Mouse (Mus musculus) ZHBTc4 (cell line): ENCODE data around the gene Sh3glb1.

Experiments
- DNase-seq: peaks from one replicate; pipeline ENCODE4 v3.0.0-alpha.2; 2011; ENCODE audit warnings: low read depth, low spot score

Gene Sh3glb1

DNA sequence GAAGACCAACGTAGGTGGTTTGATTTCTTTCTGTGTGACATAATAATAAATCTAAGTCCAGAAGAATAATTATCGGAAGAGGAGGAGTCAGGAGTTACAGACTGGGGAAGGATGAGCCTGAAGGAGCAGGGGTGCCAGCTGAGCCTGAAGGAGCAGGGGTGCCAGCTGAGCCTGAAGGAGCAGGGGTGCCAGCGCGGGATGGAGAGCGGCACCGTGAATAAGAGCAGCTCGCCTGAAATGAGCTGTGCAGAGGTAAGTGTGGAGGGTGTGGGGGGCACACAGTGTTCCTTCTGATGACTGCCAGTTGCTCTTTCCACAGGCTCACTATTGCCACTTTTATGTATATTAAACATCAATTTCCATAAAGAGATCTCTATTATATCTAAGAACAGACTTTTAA is 5.1 kb downstream of the Sh3glb1 start:
- DNase-seq, result no peak

DNA sequence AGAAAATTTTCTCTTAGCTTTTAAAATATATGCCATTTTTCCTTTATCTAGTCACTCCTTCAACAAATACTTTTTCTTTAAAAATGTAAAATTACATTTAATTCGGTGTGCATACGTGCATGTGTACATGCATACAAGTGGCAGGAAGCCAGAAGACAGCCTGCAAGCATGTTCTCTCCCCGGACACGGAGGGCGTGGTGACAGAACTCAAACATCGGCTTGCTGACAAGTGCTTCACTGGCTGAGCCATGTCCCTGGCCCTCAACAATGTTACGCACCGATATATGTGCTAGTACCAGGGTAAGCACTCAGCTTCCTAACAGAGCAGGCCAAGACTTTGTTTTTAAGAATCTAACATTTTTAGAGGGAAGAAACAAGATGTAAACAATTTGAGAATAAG is 5.5 kb downstream of the Sh3glb1 start:
- no peak for DNase-seq

DNA sequence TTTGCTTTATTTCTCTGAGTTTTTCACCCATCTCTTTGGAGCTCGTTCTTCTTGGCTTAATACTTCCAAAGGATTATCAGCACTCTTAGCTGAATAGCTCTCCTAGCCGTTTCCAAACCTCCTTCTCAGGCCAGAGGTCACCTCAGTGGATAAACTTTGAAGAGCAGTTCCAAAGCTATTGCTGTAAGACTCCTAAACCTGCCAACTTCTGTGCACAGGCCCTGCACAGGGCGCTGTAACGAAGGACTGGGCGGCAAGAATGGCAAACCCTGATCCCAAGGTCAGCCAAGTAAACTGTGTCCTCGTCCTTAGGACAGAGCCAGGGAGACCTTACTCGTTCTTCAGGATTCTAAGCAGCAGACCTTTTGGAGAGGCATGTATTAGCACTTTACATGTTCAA is 6.0 kb downstream of the Sh3glb1 start:
- DNase-seq, result no peak

DNA sequence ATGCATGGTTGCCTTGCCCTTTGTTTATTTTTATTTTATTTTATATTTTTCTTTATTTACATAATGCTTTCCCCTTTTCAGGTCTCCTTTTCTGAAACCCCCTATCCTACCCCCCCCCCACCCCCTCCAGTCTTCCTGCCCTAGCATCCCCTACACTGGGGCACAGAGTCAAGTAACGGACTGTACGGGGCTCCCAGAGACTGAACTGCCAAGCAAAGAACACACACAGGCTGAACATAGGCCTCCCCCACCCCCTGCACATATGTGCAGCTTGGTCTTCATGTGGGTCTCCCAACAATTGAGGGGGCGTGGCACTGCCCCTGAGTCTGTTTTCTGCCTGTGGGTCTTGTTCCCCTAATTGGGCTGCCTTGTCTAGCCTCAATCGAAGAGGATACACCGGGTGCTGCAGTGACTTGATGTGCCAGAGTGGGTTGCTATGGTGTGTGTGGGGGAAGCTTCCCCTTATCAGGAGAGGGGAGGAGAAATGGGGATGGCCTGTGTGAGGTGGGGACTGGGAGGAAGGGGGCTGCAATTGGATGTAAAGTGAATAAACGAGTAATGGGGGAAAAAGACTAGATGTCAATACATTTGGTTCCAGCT is 8.4 kb downstream of the Sh3glb1 start:
- DNase-seq, result no peak

DNA sequence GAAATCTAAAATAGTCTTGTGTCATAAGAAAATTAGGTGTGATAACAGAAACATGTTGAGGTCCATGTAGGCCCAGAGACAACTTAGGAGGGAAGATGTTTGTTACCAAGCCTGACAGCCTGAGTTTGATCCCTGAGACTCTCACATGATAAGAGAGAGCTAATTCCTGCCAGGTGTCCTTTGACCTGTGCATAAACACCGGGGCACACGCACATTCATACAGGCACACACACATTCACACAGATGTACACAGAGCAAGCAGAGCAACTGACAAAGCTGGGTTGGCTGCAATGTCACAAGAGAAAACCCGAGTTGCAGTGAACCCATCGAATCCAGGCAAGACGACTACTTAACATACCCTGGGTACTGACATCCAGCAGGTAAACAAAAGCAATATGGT is 11.5 kb downstream of the Sh3glb1 start:
- DNase-seq, result no peak

DNA sequence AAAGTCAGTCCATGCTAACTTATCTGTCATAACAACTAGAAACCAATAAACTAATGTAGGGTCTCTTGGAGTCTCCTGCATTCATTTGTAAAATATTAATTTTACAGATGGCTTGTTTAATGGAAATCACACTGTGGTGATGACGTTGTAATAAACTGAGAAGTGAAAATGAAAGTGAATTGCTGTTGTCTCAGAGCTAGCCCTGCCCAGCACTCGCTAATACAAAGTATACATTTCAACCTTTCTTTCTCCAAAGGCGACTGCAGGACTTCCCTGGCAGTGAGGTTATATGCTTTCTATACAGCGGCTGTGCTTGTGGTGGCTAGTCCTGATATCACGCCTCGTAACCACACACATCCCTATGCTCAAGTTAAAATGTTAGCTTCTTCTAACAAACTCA is 16.2 kb downstream of the Sh3glb1 start:
- DNase-seq, result no peak

DNA sequence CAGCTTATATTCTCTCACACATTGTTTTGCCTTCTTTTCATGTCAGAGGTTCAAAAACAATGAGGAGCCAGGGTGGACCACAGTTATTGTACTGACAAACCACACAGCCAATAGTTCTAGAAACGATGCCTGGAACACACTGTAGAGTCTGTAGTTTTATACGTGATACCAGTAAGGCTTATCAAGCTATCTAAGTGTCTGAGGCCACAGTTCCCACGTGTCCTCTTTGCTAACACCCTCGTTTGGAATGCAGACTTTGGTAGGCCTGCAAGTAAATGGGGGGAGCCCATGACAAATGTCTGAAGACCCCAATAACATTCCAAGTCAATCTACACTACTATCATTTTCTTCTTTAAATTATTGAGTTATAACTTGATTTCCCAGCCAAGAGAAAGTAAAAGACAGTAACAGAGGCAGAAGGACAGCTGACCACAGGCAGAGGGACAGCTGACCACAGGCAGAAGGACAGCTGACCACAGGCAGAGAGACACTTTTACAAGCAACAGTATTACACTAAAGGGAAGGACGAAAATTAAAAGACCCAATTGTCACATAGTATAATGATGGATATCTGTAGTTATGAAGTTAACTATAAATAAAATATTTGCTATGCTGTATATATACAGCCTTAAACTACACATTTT is 21.2 kb downstream of the Sh3glb1 start:
- no peak for DNase-seq

DNA sequence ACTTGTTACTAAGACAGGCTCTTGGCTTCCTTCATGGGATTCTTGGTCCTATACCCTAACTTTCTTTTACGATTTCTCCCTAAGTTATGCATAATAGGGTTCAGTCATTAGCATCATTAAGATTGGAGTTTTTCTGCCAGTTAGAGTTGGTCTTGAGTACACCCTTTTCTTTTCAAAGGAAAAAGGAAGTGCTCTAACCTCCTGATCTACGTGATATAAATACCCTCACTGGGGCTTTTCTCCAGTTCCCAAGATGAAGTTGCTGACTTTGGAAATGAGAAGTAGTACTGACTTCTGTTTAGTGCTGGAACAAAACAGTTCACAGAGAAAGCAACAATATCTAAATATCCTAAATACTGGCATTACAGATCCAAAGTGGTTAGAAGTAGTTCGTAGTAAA is 22.2 kb downstream of the Sh3glb1 start:
- DNase-seq, result no peak

DNA sequence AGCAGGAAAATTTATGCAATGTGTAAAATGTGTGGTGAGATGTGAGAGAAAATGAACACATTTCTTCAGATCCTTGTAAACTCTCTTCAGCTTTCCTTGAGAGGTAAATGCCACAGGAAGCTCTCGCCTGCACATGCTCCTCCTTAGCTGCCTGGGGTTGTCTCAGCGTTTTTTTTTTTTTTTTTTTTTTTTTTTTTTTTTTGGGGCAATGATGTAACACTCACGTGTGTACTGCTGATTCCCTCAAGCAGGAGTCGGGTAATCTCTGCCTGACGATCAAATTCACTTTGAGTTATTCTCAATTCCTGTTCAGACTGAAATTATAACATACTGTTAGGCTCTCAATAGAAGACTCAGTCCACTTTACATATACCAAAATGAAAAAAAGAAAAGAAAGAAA is 23.0 kb downstream of the Sh3glb1 start:
- DNase-seq, result no peak

DNA sequence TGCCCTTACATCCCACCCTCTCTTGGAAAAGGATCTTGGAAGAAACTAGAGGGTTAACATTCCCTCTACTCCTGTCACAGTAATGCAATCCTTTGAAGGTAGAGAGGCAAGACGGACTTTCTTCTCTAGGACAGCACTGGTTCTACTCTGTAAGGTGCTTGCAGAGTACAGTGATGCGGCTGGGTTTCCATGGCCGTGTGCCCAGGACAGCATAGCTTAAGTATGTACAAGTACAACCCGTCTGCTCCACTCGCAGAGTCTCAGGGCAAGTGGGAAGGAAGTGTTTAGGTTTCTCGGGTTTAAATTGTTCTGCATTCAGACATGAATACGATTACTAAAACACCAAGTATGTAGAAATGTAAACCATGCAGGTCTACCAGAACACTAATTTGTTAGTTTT is 25.2 kb downstream of the Sh3glb1 start:
- no peak for DNase-seq

DNA sequence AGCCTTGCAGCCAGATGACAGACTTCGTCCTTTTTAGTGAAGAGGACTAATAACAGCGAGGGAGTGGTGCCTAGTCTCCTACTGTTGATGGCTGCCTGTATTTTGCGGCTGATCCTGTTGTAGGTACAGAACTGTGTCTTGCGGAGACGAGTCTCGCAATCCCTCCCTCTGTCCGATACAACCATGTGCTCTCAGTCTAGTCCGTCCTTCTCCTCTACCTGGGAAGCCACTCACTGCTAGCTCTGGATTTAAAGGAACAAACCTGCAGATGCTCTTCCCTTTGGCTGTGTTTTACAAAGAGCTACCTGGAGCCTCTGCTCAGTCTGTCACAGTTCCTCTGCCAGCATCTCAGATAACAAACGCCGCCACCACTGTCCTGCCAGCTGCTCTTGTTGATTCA is 26.1 kb downstream of the Sh3glb1 start:
- DNase-seq, result no peak

DNA sequence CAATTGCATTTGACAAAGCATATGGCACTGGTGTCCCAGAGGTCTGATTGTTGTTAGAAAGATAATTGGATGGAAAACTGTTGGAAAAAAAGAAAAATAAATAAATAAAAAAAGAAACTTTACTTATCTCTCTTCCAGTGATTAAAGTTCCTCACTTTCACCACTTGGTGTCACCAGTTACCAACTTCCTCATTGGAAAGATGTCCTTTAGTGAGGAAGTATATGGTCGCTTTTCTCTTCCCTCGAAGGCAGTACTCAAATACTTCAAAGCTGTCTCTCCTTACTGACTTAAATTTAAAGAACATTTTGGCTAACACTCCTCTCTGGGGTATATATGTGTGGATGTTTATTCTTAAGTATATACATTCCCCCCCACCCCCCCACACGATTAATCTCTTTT is 28.1 kb downstream of the Sh3glb1 start:
- peak; percentile 50 for DNase-seq

DNA sequence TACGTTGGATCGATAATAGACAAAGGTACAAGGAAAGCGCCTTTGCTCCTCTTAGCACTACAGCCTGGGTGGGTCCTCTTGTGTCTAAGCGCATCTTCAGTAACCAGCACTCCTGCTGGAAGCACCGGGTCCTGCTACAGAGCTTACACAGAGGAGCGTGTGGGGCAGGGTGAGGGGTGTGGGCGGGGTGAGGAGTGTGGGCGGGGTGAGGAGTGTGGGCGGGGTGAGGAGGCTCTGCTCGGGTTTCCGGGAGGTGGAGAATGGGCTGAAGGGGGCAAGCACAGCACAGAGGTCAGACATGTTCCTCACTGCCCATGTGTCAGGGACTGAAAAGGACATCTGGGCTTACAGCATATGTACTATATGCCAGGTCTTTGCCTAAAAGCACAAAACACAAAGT is 30.9 kb downstream of the Sh3glb1 start:
- peak; percentile 94 for DNase-seq

DNA sequence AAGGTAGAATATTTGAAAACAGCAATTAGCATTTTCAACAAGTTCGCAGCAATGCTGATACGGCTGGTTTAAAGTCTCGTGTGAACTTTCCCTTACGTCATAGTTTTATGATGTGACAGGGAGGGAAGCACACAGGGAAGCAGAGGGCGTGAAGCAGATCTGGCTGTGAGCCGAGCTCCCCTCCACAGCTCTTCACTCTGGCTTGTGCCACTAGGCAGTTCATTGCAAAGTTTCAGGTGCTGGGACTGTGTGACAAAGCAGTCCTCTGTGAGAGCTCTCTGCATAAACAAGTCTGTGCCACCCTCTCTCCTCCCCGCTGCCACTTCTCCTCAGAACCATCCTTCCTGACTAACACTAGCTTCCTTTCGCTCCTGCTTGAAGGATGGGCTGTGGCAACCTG is 31.9 kb downstream of the Sh3glb1 start:
- no peak for DNase-seq

DNA sequence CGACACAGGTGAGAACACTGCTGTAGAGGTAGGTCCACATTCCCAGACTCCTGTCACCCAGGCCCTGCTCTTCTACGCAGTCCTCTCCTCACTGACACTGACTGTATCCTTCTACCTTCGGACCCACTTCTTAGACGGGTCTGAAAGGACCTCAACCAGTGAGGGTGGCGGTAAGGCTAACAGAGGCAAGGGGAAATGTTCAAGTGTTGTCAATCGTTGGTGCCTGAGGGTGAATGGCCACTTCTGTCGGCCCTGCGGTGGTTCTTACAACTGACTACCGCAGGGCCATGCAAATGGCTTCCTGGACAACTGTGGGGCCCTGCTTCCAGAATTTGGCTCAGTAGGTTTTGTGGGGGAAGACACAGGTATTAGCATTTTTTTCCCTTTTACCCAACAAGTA is 32.5 kb downstream of the Sh3glb1 start:
- no peak for DNase-seq

DNA sequence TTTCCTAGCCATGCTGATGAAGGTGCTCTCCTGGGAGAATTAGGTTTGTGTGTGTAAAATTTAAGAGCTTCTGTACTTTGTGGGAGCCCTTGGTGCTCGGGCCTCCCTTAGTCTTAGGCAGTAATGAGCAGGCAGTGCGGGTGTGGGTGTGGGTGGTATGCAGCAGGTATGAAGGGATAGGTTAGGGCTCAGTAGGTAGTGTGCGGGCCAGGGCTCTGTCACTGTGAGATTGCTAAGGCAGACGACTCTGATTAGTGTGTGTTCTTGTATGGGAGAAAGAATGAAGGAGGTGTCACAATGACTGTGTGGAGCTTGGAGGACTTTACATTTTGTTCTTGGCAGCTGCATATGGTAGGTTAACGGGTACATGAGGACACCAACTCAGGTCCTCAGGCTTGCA is 34.0 kb downstream of the Sh3glb1 start:
- no peak for DNase-seq

DNA sequence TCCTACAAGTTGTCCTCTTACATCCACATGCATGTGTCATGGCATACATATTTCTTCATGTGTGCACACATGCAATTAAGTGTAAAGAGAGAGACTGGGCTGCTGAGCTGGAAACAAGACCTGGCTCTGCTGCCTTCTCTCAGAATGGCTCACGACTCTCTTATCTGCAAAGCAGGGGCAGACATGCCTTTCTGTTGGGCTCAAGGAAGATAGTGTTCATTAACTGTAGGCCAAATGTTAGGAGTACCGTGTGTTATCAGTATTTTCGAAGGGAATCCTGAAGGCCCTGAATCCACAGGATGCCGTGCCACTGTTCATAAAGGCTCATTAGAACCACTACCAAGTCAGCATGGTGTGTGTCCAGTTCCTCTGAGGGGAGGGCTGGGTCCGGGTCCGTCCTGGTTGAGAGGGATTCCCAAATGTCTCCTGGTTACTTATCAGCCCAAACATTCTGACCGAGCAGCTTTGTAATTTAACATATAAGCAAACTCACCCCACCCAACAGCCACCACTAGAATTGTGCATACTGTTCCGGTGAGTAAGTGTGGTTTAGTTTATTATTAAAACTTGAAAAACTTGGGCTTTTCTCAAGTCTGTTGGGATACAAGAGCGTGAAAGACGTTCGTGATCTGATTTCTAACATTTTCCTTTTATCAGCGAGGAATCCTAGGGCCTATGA is 36.9 kb downstream of the Sh3glb1 start:
- DNase-seq, result no peak

DNA sequence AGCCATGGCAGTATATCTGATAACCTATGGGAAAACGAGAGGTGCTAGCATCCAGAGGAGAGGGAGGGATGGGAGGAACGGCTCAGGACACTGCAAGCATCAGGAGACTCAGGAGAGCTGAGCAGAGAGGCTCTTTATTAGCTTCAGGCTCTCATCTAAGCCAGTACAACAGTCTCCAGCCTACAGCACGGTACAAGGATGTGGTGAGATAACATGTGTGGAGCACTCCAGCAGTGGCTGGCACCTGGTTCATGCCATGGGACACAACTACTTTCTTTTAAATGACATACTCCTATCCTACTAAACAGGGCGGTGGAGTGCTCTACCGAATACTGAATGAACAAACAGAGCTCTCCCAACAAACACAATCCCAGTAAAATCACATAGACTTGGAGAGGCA is 38.6 kb downstream of the Sh3glb1 start:
- no peak for DNase-seq

DNA sequence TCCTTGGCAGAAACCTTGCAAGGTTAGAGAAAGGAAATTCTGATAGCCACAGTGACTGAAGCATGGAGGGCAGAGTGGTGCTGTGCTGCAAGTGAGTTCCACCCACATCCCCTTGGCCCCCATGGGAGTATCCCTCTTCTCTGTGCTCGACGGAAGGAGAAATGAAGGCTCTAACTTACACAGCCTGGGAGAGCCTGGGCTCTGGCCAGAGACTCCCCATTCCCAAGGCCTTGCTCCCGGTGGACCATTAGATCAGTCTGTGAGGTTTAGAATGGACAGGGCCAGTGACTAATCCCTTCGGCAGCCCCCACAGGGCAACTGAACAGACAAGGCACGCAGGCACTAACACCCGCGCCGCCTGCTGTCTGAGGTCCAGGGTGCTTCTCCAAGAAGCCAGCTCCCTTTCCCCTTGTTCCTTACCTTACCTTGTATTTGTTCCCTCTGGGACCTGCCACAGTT is 40.4 kb downstream of the Sh3glb1 start:
- peak; percentile 37 for DNase-seq

DNA sequence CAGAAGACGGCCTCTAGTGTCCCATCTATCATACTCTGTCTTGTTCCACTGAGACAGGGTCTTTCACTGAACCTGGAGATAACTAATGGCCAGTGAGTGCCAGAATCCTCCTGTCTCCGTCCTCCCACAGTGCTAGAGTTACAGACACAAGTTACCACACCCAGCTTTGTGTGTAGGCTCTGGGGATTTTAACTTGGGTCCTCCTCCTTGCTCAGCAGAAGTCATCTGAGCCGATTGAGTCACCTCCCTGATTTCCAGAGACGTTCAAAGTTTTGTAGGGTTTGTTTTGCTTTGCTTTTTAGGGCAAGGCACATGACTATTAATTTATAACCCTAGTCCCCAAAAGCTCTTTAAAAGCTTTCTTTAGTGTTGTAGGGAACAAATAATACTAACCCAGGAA is 41.0 kb downstream of the Sh3glb1 start:
- no peak for DNase-seq

DNA sequence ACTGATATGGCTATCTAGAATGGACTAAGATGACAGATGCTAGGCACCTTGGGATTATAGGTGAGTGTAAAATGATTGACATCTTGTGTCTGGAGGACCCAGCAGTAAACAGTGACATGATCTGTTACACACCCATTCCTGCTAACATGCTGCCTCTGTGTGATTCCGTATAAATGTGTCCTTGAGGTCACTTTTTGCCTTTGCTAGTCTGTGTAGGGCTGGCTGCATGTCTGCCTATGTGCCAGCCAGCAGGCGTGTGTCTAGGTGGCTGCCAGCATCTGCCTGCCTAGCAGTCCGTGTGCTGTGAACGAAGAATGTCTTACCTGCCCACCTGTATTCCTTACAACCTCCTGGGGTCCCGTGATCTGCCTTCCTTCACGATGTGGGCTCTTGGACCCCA is 42.4 kb downstream of the Sh3glb1 start:
- DNase-seq, result no peak

DNA sequence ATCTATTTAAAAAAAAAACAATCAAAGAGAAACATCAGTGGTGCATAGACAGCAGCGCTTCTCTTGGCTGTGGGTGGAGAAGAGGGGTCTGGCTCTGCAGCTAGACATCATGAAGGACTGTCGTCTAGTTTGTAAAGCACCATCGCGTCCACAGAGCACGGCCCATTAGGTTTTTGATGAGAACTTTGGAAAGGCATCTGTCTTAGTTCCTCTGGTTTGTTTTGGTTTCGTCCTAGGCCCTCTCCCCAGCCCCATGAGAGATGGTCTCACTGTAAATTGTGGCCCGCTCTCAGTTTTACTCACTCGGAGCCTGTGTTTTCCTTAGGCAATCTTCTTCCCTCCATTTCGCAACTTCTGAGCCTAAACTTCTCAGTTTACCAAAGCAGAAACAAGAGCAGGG is 43.9 kb downstream of the Sh3glb1 start:
- DNase-seq, result no peak

DNA sequence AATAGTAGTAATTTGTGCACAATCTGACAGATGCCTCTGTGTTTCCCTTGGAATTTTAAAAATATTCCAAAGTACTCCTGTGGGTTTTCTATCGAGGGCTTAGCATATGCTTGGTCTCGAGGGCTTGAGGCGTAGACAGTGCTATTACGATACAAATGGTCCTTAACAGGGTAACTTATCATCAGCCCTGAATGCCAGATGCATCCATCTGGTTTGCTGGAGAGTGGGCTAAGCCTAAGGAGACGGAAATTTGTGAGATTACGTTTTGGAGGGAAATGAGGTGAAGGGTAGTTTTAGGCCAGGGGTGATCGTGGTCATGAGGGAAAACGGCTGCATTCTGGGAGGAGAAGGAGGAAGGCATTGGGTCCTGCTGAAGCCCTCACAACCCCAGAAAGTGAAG is 48.1 kb downstream of the Sh3glb1 start:
- DNase-seq, result no peak
